Mouse (Mus musculus) gastrocnemius, adult 8-10 months (tissue): ENCODE data around the gene Lmo7. TPM values are rescaled to one million over a fixed set of nuclear protein-coding genes. Genes with fewer than 3 reads are reported as not detected.

ENCODE experiments used
- DNase-seq, 2 experiments: peaks; one replicate each; pipeline ENCODE4 v3.0.0; 2022; ENCODE audit warnings: low spot score in 2 of 2
- total RNA-seq, 4 experiments: library from RNA; stranded (reverse); gene quantifications; 2 replicates each; pipeline ENCODE4 v1.2.4; 2022

The Lmo7 gene
- total RNA-seq, result 10 to 100 TPM; 62.1 to 71.5 (median 67.1) TPM

DNA sequence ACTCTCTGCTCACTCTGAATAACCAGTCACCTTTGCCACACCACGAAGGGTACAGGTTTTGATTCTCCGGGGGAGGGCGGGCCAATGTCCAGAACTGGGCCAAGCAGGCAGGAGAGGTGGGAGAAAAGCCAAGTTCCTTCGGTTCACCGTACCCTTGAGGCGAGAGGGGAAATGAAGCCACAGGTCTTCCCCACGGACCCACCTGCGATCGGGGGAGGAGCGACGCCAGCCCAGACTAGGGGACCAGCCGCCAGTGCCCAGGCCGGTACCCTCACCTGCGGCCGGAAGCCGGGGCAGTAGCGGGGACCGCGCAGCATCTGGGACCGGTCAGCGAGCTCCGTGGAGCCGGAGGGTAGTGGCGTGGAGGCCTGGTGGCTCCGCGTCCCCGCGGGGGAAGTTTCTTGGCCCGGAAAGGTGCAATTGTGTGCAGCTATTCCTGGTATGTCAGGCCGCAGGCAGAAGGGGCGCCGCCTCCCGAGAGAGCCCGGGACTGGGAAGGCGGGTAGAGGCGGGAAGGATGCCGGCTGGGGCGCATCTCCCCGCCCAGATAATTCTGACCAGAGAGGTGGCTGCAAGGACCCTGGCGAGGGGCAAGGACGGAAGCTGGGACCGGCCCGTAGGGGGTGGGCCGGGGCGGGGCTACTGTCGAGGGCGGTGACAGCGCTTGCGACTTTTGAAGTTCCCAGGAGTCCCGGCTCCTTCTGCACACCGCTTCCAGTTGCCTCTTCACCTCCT lies at the start of gene Lmo7, which contains the start of gene Gm9922:
Gene Lmo7 (plus strand): TSS at position 721 of the 735 bp plus-strand sequence.
Gene Gm9922 (minus strand): TSS at position 578 of the 735 bp plus-strand sequence.
- DNase-seq, result peak; percentile 14 to 44

DNA sequence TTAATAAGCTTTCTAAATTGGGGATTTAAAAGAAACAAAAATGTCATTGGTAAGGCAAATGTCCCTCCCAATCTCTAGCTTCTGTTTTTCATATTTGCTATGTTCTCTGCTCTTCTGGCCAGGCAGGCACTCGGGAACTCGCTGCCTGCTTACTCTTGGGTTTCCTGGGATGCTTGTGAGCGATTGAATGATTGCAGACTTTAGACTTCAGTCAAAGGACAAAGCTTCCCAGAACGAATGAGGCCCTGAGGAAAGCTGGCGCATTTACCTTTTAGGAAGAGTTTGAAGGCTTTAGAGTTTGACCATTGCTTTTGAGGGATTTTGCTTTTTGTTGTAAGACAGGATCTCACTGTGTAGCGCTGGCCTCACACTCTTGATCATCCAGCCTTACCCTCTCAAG lies 42.1 kb upstream of the Lmo7 start:
- DNase-seq, result no peak

DNA sequence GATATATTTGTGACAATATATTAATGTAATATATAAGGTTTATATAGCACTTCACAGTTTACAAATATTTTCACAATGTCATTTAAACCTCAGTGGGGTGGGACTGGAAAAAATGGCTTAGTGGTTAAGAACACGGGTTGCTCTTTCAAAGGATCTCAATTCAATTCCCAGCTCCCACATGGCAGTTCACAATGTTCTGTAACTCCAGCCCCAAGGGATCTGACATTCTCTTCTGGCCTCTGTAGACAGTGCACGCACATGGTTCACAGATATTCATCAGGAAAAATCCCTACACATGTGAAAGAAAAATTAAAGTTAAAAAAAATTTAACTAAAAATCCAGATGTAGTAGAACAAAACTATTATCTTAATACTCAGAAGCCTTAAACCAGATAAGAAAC lies 41.4 kb upstream of the Lmo7 start:
- no peak for DNase-seq

DNA sequence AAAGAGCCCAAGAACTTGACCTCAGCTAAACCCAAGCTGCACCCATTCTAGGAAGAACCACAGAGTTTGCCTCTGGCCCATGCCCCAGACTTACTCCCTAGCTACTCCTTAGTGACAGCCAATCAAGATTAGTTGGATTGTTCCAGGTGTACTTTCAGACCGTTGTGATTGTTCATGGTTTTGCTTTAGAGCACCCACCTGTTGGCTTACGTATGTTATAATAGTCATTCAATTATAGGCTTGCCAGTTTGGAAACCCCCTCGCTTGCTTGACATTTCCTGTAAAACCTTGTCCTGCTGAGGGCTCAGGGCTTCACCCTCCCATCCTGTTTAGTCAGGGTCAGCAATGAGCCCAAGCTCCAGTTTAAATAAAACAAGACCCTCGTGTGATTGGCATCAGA lies 25.3 kb upstream of the Lmo7 start:
- no peak for DNase-seq

DNA sequence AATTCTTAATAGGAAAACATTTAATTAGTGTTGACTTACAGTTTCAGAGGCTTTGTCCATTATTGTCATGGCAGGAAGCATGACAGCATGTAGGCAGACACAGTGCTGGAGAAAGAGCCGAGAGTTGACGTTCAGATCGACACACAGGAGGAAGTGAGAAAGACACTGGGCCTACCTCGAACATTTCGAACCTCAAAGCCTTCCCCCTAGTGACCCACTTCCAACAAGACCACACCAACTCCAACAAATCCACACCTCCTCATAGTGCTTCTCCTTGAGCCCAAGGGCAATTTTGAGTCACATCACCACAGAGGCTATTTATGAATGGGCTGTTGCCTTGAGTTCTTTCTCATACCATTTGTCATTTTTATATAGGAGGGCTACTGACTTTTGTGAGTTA lies 22.7 kb upstream of the Lmo7 start:
- DNase-seq, result no peak

DNA sequence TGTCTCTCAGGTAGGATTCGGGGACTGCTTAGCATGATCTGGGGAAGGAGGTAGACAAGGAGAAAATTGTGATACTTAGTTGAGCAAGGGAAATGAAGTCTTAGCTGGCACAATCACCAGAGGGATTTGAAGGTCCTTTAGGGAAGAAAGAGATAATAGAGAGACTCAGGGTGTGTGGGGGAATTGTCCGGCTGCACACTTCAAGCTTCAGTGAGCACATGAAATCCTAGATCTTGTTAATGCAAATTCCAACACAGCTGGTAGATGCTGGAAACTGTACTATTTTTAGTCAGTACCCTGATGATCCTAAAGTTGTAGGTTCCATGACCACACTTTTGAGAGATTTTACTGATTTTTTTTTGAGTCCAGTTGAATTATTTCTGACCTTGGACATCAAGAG lies 15.3 kb upstream of the Lmo7 start:
- DNase-seq, result no peak

DNA sequence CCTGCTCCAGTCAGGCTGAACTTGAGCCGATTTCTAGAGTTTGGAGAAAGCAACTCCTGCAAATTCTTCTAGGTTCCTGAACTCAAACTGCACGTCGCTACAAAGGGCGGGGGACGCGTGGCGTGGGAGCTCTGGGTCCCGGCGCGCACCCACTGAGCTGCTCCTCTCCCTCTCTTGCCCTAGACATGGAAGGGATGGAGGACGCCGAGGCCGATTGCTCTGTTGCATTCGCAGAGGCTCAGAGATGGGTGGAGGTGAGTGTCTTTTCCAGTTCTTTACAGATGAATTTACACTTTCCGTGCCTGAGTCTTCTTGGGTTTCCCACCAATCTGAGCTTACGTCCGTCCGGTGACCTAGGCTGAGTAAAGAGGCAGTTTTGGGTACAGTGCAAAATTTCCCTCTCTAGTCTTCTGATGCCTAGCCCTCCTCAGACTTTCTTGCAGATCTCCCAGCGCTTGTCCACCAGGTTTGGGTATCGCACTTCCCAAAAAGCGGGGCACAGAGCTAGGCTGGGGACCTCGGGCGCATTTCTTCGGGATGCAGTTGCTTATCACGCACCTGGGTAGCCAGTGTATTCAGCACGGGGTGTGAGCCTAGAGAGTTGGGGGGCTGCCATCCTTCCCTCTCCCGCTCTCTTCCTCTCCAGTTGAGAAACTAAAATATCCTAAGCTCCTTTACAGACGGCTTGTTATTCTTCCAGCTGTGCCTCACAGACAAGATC lies 375 bp downstream of the Lmo7 start:
- DNase-seq, result no peak

DNA sequence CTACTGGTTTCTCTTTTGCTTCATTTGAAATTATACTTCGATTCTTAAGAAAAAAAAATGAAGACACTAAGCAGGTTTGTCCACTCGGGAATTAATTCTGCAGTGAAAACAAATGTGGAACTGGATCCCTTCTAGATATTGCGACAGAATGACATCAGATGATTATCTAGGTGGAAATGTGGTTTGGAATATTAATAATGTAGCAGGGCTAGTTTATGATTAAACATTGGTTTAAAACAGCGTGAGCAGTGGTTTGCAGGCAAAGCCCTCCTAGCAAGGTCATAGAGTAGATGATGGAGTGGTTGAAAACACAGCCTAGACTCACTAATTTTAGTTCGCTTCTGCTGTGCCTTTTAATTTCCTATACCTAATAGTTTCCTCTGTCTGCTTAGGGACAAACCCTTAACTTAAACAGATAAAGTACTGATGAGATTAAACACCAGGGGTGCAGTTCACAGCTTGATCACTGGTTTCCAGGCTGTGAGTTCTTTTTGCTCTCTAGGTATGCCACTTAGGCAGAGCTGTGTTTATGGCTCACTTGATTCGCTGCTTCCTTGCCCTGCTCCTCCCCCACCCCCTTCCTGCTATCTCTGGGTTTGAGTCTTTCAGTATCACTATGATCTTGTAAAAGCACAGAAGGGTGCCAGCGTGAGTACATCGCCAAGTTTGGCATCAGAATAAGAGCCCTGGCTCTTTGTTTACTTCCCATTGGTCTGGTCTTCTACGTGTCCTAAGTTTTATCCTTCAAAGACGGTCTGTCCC lies 4.0 kb downstream of the Lmo7 start:
- DNase-seq, result no peak

DNA sequence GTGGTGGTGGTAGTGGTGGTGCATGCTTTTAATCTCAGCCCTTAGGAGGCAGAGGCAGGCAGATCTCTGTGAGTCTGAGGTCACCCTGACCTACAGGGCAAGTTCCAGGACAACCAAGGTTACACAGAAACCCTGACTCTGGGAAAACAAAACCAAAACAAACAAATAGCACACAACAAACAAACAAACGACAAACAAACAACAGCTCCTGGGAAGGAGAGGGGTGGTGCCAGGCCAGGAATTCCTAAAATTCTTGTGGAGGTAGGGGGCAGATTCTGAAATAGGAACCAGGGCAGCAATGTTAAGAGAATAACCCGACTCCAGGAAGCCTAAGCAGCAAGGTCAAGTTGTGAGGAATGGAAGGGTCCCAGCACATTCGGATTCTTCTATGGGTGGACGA lies 7.7 kb downstream of the Lmo7 start:
- DNase-seq, result no peak

DNA sequence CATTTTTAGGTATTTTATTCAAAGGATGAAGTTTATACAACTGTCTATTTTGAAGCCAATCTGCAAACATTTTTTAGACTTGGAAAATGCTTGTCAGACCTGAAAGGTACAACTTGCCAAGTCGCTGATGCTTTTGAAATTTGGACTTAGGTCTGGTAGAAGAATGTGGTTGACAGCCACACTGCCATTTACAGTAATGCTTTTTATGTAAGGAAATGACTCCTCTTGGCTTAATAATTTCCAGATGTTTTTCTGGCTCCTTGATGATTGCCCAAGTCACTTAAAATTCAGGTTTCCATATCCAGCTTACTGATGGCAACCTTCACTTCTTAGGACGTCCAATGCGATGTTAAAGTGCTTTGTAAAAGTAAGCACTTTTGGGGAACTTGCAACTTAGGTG lies 16.9 kb downstream of the Lmo7 start:
- no peak for DNase-seq

DNA sequence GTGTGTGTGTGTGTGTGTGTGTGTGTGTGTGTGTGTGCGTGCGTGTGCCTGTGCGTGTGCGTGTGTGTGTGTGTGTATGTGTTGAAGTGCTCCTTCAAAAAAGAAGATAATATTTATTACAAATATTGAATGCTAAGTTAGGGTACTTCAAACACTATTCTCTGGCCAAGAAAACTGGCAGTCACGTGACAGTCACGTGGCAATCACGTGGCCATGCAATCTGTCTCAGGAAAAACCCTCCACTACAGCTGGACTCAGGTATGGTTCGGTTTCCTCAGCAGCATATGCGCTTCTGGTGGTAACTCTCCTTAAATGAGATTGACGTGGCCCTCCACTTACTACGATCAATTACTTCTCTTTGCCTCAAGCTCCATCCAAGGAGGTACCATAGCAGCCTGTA lies 18.1 kb downstream of the Lmo7 start:
- DNase-seq, result no peak

DNA sequence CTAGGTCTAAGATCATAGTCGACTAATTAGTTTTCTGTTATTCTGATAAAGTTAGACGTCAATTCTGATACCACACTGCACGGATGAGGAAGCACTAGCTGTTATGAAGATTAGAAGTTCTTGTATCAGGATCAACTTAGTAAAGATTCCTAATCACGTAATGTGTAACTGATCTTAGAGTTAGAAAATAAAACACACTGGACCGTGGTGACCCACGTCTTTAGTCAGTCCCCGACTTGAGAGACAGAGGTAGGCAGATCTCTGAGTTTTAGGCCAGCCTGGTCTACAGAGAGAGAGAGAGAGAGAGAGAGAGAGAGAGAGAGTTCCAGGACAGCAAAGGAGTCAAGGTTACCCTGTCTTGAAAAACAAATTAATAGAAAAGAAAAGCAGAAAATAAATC lies 18.7 kb downstream of the Lmo7 start:
- DNase-seq, result no peak

DNA sequence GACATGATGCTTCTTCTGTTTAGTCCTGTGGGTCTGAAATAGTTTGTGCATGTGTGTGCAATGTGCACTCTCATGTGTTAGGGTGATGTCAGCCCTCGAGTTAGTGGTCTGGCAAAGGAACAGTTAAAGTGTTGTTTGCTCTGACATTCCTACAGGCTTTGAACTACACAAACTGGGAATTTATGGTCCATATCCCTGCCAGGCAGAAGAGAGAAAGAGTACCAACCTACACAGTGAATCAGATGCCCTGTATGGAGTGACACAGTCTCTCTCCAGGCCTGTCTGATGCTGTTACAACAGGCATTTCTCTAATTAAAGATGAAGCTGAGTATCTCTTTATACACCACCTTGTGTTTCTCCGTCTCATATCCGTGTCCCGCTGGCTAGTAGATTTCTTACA lies 21.2 kb downstream of the Lmo7 start:
- DNase-seq, result no peak

DNA sequence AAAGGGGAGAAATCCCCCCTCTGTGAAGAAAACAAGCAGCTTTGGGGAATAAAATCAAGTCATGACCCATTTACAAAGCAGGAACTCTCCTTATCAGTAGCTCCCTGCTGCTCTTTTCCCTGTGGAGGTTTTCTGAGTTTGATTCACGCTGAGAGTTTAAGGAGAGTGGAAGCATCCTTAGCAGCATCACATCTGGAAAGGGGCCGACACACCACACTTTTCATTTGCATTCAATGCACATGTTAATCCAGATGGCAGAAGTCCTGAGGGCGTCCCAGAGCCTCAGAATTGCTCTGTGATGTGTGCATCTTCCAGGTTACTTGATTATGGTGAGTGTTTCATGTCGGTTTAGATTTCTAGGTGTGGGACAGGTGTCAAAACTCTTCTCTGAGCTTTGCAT lies 25.7 kb downstream of the Lmo7 start:
- DNase-seq, result no peak

DNA sequence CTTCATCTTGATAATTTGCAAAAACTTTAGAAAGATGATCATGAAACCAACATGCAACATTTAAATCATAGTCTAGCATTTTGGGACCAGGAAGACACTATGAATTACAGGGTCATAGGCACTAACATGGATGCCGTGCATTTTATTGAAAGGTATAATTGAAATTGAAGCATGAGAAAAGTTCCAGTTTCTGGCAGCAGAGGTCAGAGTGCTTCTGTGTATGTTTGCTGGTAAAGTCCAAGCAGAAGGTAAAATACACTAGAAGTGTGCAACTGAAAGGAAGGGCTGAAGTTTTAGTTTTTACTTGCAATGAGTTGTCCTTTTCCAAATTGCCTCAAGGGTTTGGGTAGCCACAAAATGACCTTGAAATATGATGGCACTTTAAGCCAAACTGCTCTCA lies 32.5 kb downstream of the Lmo7 start:
- DNase-seq, result no peak

DNA sequence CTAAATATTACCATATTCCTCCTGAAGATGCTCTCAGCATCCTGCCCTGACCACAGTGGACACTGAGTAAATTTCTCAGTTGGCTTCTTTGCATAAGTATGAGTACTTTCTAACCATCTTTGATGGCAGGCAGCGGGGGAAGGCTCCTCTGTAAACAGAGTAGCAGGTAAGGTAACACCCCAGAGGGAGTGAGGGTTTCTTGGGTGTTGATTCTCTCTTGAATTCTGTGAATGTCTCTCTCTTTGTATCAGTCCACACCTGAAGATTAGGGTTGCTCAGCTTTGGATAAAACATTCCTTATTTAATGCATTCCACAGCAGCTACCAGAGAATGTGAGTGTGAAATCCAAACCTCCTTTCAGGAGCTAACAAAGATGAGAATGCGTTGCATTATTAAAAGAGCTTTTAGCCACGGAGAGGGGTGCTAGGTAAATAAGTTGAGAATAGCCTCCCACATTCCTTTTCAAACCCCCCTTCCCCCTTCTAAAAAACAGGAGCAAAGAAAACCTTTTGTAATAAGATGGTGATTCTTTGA lies 34.1 kb downstream of the Lmo7 start:
- DNase-seq, result no peak

DNA sequence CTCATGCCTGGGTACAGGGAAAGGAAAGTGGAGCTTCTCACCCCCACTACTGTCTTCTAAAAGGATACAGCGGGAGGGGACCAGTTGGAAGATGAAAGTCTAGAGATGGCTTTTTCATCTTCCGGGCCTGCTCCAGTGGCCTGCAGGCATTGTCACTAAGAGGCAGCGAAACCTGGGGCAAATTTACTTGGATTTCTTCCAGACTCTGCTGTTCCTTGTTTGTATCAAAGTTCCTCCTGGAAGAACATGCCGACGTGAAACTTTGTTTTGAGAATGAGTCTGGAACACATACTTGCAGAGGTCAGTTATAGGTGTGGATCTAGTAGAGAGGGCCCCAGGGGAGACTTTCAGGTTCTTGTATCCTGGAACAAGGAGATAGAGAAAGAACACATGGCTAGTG lies 41.6 kb downstream of the Lmo7 start:
- DNase-seq, result no peak

DNA sequence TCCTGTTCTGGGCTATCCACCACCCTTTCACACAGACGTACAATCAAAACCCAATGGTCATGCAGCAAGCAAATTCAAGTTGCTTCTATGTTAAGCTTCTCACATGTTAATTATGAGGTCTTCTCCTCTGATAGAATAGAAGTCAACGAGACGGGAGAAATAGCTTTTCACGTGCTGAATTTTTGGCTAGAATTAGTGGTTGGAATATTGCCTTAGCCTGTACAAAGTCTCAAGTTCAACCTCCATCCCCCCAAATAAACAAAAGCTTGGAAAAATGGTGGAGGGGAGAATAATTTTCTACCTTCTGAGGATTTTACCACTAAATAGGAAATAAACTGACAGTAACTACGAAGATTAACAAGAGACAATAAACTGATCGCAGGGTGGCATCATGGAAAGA lies 42.0 kb downstream of the Lmo7 start:
- no peak for DNase-seq

DNA sequence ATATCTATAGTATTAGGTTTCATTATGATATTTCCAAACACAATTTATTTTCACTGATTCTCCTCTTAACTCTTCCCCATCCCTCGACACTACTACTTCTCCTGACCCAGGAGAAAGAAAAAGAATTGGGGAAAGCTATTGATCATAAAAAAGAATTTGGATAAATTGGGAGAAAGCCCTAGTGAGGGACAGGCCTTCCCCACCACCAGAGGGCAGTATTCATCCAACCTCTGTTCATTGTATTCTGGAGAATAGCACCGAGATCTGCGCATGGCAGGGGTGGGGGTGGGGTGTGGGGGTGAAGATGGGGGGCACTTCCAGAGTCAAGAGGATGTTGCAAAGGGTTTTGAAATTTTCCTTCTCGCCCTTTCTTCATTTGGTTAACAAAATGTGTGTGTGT lies 44.9 kb downstream of the Lmo7 start:
- no peak for DNase-seq

DNA sequence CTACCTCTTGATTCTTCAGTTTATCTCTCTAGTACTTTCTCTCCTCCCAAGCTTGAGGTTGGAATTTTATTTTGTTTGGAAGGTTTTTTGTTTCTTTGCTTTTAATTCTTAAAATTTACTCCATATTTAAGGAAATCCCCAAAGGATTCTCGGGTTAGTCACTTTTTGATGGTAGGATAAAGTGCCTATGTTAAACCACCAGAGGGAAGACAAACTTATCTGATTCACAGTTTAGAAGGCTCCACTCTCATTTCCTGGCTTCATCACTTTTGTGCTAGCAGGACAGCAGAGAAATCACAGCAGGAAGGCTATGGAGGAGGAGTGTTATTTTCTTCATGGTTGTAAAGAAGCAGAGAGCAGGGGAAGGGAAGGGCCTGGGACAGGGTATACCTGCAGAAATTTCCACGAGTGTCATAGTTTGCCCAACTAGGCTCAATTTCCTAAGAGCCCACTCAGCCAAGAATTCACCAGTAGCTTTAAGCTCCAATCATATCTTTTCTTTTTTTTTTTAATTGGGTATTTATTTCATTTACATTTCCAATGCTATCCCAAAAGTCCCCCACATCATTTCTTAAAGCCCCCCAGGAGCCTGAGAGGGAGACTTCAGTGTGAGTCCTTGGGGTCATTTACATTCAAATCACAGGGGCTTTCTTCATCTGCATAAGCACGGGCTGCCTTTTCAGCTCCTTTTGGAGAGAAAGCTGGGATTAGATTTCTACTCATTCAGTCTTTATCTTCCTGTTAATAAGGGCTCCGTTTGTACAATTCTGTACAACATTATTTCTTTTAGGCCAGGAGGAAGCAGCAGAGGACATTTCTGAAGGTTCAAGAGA lies 46.8 kb downstream of the Lmo7 start:
- DNase-seq, result no peak

DNA sequence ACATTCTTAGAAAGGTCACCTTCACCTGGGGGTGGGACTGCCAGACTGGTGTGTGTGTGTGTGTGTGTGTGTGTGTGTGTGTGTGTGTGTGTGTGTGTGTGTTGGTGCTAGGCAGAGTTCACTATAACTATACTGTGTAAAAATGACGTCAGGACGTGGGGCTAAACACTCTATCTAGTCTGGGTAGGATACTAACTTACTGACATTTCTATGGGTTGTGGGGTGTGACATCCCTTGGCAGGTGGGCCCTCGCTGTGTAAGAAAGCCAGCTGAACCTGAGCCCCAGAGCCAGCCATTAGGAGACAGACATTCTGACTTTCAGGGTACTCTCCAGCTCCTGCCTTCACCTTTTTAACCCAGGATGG lies 47.4 kb downstream of the Lmo7 start:
- no peak for DNase-seq
